8 mouse cellular contexts compared by ENCODE assay signal in the genomic region with DNA sequence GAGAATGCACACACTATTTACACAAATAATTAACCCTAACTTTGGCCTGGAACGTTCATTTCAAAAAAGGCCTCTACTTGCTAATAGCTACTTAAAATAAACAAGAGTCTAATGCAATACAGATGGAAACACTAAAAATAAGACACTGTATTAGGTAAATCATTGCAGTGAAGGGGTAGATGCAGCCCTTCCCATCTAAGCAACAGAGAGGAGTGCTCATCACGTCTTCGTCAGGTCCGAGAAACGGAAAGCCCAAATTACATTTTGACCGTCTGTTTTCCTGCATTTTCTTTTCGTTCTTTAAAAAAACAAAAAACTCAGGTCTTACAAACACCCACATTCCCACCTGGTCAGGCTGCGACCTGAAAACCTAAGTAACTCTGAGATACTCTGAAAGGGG. TPM values are rescaled to one million over a fixed set of nuclear protein-coding genes. Genes with fewer than 3 reads are reported as not detected.
DNase-seq lines count a peak whose midpoint lies in the region; ATAC-seq and TF ChIP-seq lines count a peak whose summit lies in the region.

No protein-coding gene starts in this region.

- in situ Hi-C loops in CH12.LX (cut with MboI; ENCODE audit: low pct_ligation_motif_present, low pct_unique_long_range_greater_than_20kb, low sequenced_read_pairs): loop anchor here (10.0 kb wide), 1 partner anchor 185 kb away; no protein-coding TSS in a partner anchor

- no peaks in the 10 kb centered on the region for H3K9me3 ChIP-seq in heart, embryonic 12.5 days (replicated peaks)
- no peaks in the 10 kb centered on the region for H3K9me3 ChIP-seq in CH12.LX (replicated peaks; ENCODE audit: low read length)
- H3K9me3 ChIP-seq in forebrain, embryonic 14.5 days (replicated peaks; ENCODE audit: control insufficient read depth, low read length): no peaks in the 10 kb centered on the region
- H3K9me3 ChIP-seq in liver, embryonic 16.5 days (replicated peaks; ENCODE audit: control insufficient read depth, low read length): no peaks in the 10 kb centered on the region

- TF ChIP-seq RAD21 in CH12.LX (IDR thresholded peaks at IDR 0.05; ENCODE audit: low read depth, low read length): no peak

- no peak for ATAC-seq in heart, embryonic 12.5 days (ENCODE audit: insufficient number of reproducible peaks, low FRiP score)
- ATAC-seq in forebrain, embryonic 14.5 days: no peak
- ATAC-seq in liver, embryonic 16.5 days (ENCODE audit: low read depth): no peak

- H3K27ac ChIP-seq in heart, embryonic 12.5 days (ENCODE audit: poor library complexity, severe bottlenecking): no peak overlapping the region
- no peak overlapping the region for H3K27ac ChIP-seq in CH12.LX (ENCODE audit: insufficient read depth, low read depth)
- no peak overlapping the region for H3K27ac ChIP-seq in forebrain, embryonic 14.5 days (ENCODE audit: low read depth, low read length)
- H3K27ac ChIP-seq in liver, embryonic 16.5 days (ENCODE audit: low read length): peak overlapping the region; percentile 67

- dilution Hi-C loops in CH12.LX (cut with MboI; ENCODE audit: extremely low pct_ligation_motif_present, extremely low pct_unique_long_range_greater_than_20kb, low sequenced_read_pairs): no loop called here

- DNase-seq in heart, postnatal 14 days: no peak
- DNase-seq in CH12.LX (ENCODE audit: extremely low read depth): no peak
- no peak for DNase-seq in forebrain, embryonic 14.5 days (ENCODE audit: low spot score)
- DNase-seq in ovary, postnatal 10 days (ENCODE audit: low spot score): no peak
- DNase-seq in adrenal gland, postnatal 25 days: no peak
- DNase-seq in spleen, postnatal 10 days (ENCODE audit: low spot score in 2 of 2): no peak

- WGBS in heart, embryonic 12.5 days: 14% methylated on average over 8 of the region's 8 CpGs
- 20% methylated on average over 8 of the region's 8 CpGs for WGBS in forebrain, embryonic 14.5 days
- 10% methylated on average over 8 of the region's 8 CpGs for WGBS in liver, embryonic 16.5 days (ENCODE audit: insufficient replicate concordance)

- intact Hi-C loops in heart, postnatal 14 days (cut with DNase I): loop anchor here (10.0 kb wide), 1 partner anchor 615 kb away; a partner anchor contains a TSS

- 0 out of 2 replicates have a peak, but pooled peaks cover 3% of the 10 kb centered on the region for H3K4me1 ChIP-seq in heart, embryonic 12.5 days (replicated peaks)
- peaks cover 10 to 14% of the 10 kb centered on the region in 2 experiments for H3K4me1 ChIP-seq in CH12.LX (ENCODE audit: control insufficient read depth in 1 of 2, insufficient read depth in 2 of 2)
- peaks cover 5% of the 10 kb centered on the region; the same call in 1 of the 2 replicates for H3K4me1 ChIP-seq in forebrain, embryonic 14.5 days (ENCODE audit: control insufficient read depth, insufficient read depth, low read length)
- peaks cover 23% of the 10 kb centered on the region for H3K4me1 ChIP-seq in liver, embryonic 16.5 days (ENCODE audit: control insufficient read depth, low read depth, low read length)

- peak overlapping the region; percentile 77 for H3K9ac ChIP-seq in heart, embryonic 12.5 days
- peak overlapping the region; percentile 67 for H3K9ac ChIP-seq in CH12.LX (ENCODE audit: insufficient read depth, low read depth)
- H3K9ac ChIP-seq in forebrain, embryonic 14.5 days (ENCODE audit: low read length): peak overlapping the region; percentile 69
- H3K9ac ChIP-seq in liver, embryonic 16.5 days (ENCODE audit: low read depth, low read length): peak overlapping the region; percentile 89

- no peak for TF ChIP-seq EP300 in CH12.LX (IDR thresholded peaks at IDR 0.05; ENCODE audit: low read length)

- TF ChIP-seq POLR2A in CH12.LX (IDR thresholded peaks at IDR 0.05; ENCODE audit: low read depth, low read length): no peak

- H3K27me3 ChIP-seq in heart, embryonic 12.5 days (replicated peaks): peaks cover 10% of the 10 kb centered on the region; the same call in 1 of the 2 replicates
- H3K27me3 ChIP-seq in CH12.LX (replicated peaks): peaks cover 3% of the 10 kb centered on the region
- H3K27me3 ChIP-seq in forebrain, embryonic 14.5 days (replicated peaks; ENCODE audit: control insufficient read depth, insufficient read depth, low read length): 0 out of 2 replicates have a peak, but pooled peaks cover 3% of the 10 kb centered on the region
- peaks cover 3% of the 10 kb centered on the region; the same call in 1 of the 2 replicates for H3K27me3 ChIP-seq in liver, embryonic 16.5 days (ENCODE audit: control insufficient read depth, insufficient read depth, low read depth, low read length)

- peak overlapping the region; percentile 77 for H3K4me3 ChIP-seq in heart, embryonic 12.5 days
- H3K4me3 ChIP-seq in CH12.LX (replicated peaks in 1 of 3; ENCODE audit: low read depth in 2 of 3, low read length in 2 of 3, poor library complexity in 1 of 3): peak overlapping the region; percentile 69 to 91 (median 86)
- H3K4me3 ChIP-seq in forebrain, embryonic 14.5 days (ENCODE audit: low read depth, low read length): peak overlapping the region; percentile 66
- H3K4me3 ChIP-seq in liver, embryonic 16.5 days (ENCODE audit: low read depth, low read length): peak overlapping the region; percentile 81

- H3K79me2 ChIP-seq in CH12.LX (replicated peaks; ENCODE audit: control insufficient read depth, extremely low read depth, insufficient read depth, poor library complexity, severe bottlenecking): peaks cover 43% of the 10 kb centered on the region

- TF ChIP-seq CTCF in CH12.LX (conservative IDR thresholded peaks at IDR 0.05 in 1 of 2, IDR thresholded peaks at IDR 0.05 in 1 of 2; ENCODE audit: low read depth in 2 of 2, low read length in 2 of 2): no peak

- no peaks in the 10 kb centered on the region for H3K36me3 ChIP-seq in heart, embryonic 12.5 days
- H3K36me3 ChIP-seq in CH12.LX (replicated peaks in 1 of 2; ENCODE audit: control insufficient read depth in 1 of 2, insufficient read depth in 1 of 2, low read length in 1 of 2): peaks cover 0 to 3% of the 10 kb centered on the region in 2 experiments
- H3K36me3 ChIP-seq in forebrain, embryonic 14.5 days (ENCODE audit: control insufficient read depth, insufficient read depth, low read length): no peaks in the 10 kb centered on the region
- no peaks in the 10 kb centered on the region for H3K36me3 ChIP-seq in liver, embryonic 16.5 days (ENCODE audit: control insufficient read depth, insufficient read depth)

- H3K4me2 ChIP-seq in heart, embryonic 12.5 days: peak overlapping the region; percentile 96
- peak overlapping the region; percentile 45 for H3K4me2 ChIP-seq in CH12.LX (ENCODE audit: insufficient read depth, low read depth, poor library complexity, severe bottlenecking)
- H3K4me2 ChIP-seq in forebrain, embryonic 14.5 days (ENCODE audit: low read length): peak overlapping the region; percentile 97
- peak overlapping the region; percentile 96 for H3K4me2 ChIP-seq in liver, embryonic 16.5 days (ENCODE audit: low read depth, low read length)

TF ChIP-seq in CH12.LX, 34 proteins besides CTCF, POLR2A, EP300 and RAD21:
- TF ChIP-seq ETS1 (conservative IDR thresholded peaks at IDR 0.05; ENCODE audit: low read depth, low read length) (no peak), TBP (conservative IDR thresholded peaks at IDR 0.05; ENCODE audit: low read depth, low read length) (no peak), ZC3H11A (IDR thresholded peaks at IDR 0.05; ENCODE audit: low read depth, low read length) (no peak), JUN (IDR thresholded peaks at IDR 0.05; ENCODE audit: insufficient read depth, low read depth, low read length) (no peak), POLR2AphosphoS2 (IDR thresholded peaks at IDR 0.05; ENCODE audit: low read depth, low read length) (no peak), BHLHE40 (IDR thresholded peaks at IDR 0.05; ENCODE audit: low read depth, low read length) (no peak)

RNA-seq across cellular contexts. Expression of a gene that starts 0.9 kb away (rescaled TPM):
- 8.5 and 8.7 TPM in 2 replicates for polyA plus RNA-seq in heart, embryonic 12.5 days (2016; fragmentation: Nextera tagmentation; extraction: Ambion mirVana)
- 10 to 100 TPM; 25.9 to 26.8 TPM for total RNA-seq in heart, postnatal 14 days (2021)
- 27.8 and 35.9 TPM in 2 replicates for total RNA-seq in CH12.LX (2012; rRNA removed)
- total RNA-seq in CH12.LX (2014; rRNA removed): 32.5 and 33.5 TPM in 2 replicates
- 31.9 and 36.7 TPM in 2 replicates for polyA plus RNA-seq in CH12.LX (2012; ENCODE audit: insufficient read length, low read depth)
- polyA plus RNA-seq in forebrain, embryonic 14.5 days (2014; fragmentation: Nextera tagmentation; extraction: Ambion mirVana): 7.0 and 8.6 TPM in 2 replicates
- polyA plus RNA-seq in liver, embryonic 16.5 days (2015; fragmentation: Nextera tagmentation; extraction: Ambion mirVana): 5.6 and 5.8 TPM in 2 replicates
- 35.4 and 42.0 TPM in 2 replicates for total RNA-seq in adrenal gland, postnatal 25 days (2021)

Comparison
In these comparisons a context has a peak if more than half of its experiments do, and no peak if none do; other contexts are left out.
1. H3K4me2 ChIP-seq: peak in every context shown above with its lines; median percentile 97 in forebrain, embryonic 14.5 days; 96 in heart, embryonic 12.5 days; 96 in liver, embryonic 16.5 days; 45 in CH12.LX.